Mouse (Mus musculus): ENCODE data around the gene Dnajc27.

Gene Dnajc27

GRCm38 (mm10) chr12:4083441-4083840 lies 1.1 kb downstream of the Dnajc27 start:
- DNase-seq, result no peak

GRCm38 (mm10) chr12:4107383-4107782 lies 25.0 kb downstream of the Dnajc27 start:
- peak; percentile 43 to 57 for DNase-seq

- DNase-seq, result no peak
Measured at GRCm38 (mm10) chr12:4116132-4116531, 33.7 kb downstream of the Dnajc27 start.

- no peak for DNase-seq
Measured at GRCm38 (mm10) chr12:4117136-4117535, 34.8 kb downstream of the Dnajc27 start.

DNA sequence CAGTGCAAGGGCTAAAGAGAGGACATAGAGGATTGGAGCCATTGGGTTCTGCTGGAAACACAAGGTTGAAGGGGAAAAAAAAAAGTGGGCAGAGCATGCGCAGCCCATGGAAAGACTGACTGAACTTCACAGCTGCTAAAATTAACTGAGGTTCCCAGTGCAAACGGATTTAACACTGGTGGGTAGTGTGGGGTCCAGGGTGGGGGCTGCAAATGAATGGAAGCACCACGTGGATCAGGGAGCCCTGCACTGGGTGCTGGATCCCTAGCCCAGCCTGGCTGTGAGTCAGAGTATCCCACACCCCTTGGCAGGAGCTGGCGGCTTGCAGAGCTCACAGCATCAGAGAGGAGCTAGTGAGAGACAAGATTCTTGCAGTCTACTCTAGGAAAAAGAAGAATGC lies 35.2 kb downstream of the Dnajc27 start:
- no peak for DNase-seq

- DNase-seq, result no peak
Measured at GRCm38 (mm10) chr12:4127346-4127745, 45.0 kb downstream of the Dnajc27 start.

DNA sequence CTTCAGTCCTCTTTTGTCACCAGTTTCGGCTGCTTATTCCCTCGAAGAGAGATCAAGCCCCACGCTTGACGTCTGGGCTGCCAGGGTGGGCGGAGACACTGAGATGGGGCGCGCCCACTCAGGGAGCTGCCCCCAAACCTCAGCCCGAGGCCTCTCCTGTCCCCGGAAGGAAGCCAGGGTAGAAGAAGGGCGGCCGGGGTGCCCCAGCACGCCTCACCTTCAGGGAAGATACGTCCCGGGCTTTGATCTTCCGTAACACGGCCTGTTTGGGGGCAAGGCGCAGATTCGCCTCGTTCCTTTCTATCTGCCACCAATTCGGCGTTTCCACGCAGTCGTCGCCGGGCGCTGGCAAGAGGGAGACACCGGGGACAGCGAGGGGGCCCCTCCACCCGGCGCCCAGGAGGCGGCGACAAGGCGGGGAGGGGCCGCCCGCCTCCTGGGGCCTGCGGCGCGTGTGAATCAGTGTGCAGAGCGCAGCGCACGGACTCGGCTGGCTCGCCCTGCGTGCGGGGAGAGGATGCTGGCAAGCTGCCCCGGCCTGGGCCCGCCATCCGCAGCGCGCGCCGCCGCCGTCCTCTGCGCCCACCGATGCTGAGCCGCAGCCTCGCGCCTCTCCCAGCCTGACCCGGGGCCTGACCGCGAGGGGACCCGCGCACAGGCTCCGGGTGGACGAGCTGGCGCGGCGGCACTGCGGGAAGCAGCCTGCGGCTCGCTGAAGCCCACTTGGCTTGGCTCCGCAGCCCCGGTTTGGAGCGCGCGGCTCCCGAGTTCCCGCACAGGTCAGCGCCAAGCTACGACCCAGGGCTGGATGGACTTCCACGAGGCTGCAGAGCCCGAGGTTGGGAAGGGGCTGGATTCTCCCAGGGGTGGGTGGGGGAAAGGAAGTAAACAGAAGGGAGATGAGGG lies 50.8 kb downstream of the Dnajc27 start, which contains the start of gene Adcy3:
TSS of gene Adcy3 (plus strand) at position 163 of the 906 bp plus-strand sequence.
- DNase-seq, result peak; percentile 86 to 90

DNA sequence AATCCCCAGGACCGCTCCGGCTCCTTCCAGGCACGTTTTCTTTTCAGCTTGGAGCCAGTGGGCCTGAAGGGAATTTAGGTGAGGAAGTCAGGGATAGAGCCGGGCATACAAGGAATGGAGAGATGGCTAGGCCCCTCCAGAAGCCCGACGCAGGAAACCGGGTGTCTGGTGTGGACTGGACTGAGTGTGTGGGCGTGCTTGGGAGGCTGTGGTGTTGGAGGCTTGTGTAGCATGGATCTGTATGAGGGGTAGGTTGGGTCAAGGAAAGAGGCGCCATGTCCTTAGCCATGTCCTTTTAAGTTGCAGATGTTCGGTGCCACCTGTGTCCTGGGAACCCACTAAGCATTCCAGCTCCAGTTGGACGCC lies 51.4 kb downstream of the Dnajc27 start:
- DNase-seq, result peak in 1 of 2 experiments; percentile 6

- DNase-seq, result peak in 1 of 2 experiments; percentile 21
Measured at GRCm38 (mm10) chr12:4143179-4143578, 60.8 kb downstream of the Dnajc27 start.

GRCm38 (mm10) chr12:4150936-4151335 lies 68.6 kb downstream of the Dnajc27 start:
- DNase-seq, result no peak

GRCm38 (mm10) chr12:4151969-4152368 lies 69.6 kb downstream of the Dnajc27 start:
- DNase-seq, result no peak

DNA sequence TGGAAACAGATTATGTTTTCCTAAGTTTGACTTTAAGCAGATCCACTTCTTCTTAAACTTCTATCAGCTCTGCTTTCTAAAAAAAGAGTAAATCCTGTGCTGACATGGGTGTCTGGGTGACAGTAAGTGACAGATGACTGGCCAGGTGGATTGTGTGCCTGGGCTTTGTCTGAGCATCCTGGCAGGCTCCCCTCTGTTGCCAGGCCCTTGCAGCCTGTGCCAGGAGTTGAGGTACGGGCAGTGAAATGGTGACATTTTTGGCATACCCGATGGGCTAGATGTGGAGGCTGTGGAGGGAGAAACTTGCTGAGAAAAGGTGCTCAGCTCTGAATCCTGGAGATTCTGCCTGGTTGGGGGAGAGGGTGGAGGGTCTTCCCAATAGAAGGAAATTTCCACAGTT lies 75.1 kb downstream of the Dnajc27 start:
- DNase-seq, result no peak

DNA sequence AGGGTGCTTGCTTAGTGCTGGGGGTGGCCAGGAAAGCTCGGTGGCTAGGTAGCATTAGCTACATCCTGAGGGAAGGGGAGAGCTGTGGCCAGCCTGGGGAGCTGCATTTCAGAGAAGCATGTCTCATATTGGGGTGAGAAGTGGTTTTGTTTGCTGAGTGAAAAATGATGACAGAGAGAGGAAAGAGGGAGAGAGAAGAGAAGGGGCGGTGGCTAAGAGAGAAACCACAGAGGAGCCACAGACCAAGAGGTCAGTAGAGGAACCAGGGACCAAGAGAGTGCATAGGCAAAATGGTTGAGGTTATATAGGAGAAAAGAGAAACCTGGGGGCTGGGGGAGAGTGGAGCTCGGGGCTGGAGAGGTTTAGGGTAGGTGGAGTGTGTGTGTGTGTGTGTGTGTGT lies 75.8 kb downstream of the Dnajc27 start:
- DNase-seq, result no peak

DNA sequence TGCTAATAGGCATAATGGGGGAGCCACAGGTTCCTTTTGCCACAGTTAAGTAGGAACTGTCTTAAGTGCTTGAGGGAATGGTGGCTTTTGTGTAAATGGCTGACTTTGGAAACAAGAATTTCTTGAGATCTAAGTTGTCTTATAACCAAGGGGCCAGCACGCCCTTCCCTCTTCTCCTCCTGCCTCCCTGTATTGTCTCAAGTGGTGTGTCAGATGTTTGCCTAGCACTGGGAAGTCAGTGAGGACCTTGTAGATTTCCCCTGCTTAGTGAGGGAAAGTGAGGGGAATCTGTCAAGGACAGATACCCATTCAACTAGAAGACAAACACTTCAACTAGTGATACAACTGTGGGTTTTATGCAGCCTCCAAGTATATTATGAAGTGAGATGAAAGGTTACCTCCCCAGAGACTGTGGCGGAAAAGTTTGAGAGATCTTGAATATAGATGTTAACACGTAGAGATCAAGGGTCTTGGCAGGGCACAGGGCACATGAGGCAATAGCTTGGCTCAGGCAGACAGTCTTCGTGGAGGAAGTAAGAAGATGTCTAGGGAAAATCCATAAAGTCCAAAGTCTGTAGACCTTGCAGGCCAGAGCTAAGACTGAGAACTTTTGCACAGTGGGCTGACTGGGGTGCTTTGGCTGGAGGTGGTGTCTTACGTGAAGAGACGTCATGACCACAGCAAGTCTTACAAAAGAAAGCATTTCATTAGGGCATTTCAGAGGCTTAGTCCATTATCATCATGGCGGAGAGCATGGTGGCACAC lies 76.7 kb downstream of the Dnajc27 start:
- DNase-seq, result no peak
